Mouse (Mus musculus): ENCODE results near the gene Klhl21. TPM values are rescaled to one million over a fixed set of nuclear protein-coding genes. Genes with fewer than 3 reads are reported as not detected.
A peak's percentile ranks its signal among the peaks of the same experiment; 100 is the strongest.

The Klhl21 gene
- polyA plus RNA-seq, 1 experiment = 20.1 TPM

DNA sequence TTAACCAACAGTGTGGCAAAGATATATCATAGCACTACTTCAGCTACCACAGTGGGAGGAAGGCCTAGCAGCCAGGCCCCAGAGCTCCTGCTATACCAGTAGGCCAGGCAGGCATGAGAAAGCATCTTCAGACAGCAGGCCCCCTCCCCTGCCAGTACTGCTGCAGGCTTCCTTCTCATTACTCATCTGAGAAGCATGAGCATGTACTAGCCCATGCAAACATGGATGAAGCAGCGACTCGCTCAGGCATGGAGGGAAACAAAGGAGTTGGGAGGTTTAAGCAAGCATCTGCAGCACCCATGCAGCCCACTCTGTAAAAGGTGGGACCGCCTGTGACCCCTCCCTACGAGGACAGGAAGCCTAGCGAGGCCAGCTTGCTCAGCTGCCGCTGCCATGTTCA is 10.5 kb downstream of the Klhl21 start:
- WGBS = 85% methylated on average over 6 of the region's 6 CpGs
- no peak for DNase-seq (ENCODE audit: low read depth in 1 of 2, low spot score in 2 of 2)
- no peaks in the 10 kb centered on the region for H3K4me1 ChIP-seq (ENCODE audit: control insufficient read depth, insufficient read depth, insufficient read length)
- H3K27ac ChIP-seq (ENCODE audit: insufficient read depth, low read length) = no peak overlapping the region
- H3K27me3 ChIP-seq (ENCODE audit: control insufficient read depth, insufficient read depth, low read length) = no peaks in the 10 kb centered on the region
- H3K36me3 ChIP-seq (ENCODE audit: control insufficient read depth, insufficient read depth, low read length) = peaks cover 27% of the 10 kb centered on the region
- TF ChIP-seq POLR2A (IDR thresholded peaks at IDR 0.05; ENCODE audit: low read depth, low read length) (no peak), CTCF (IDR thresholded peaks at IDR 0.05; ENCODE audit: extremely low read depth, insufficient read depth, insufficient read length, insufficient replicate concordance) (no peak)
- H3K4me3 ChIP-seq (ENCODE audit: extremely low read depth, insufficient read depth, insufficient read length) = no peak overlapping the region

DNA sequence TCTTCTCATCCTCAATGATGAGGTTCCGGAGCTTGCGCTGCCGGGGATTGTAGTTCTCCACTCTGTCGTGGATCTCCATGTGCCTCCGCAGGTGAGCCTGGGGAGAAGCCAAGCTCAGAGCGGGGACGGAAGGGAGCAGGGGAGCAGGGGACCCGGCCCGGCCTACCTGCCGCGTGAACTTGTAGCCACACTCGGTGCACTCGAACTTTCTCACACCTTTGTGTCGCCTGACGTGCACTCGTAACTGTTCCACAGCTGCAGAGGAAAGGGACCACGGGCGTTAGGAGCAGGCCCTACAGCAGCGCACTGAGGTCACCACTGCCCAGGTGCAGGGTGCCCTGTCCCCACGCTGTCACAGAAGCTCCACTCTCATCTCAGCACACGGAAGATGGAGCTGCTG is 11.4 kb downstream of the Klhl21 start:
- no peak overlapping the region for H3K27ac ChIP-seq (ENCODE audit: insufficient read depth, low read length)
- H3K4me3 ChIP-seq (ENCODE audit: extremely low read depth, insufficient read depth, insufficient read length) = no peak overlapping the region
- peaks cover 23% of the 10 kb centered on the region for H3K36me3 ChIP-seq (ENCODE audit: control insufficient read depth, insufficient read depth, low read length)
- no peak for TF ChIP-seq CTCF (IDR thresholded peaks at IDR 0.05; ENCODE audit: extremely low read depth, insufficient read depth, insufficient read length, insufficient replicate concordance)
- no peak for TF ChIP-seq POLR2A (IDR thresholded peaks at IDR 0.05; ENCODE audit: low read depth, low read length)
- 90% methylated on average over 21 of the region's 21 CpGs for WGBS
- no peaks in the 10 kb centered on the region for H3K4me1 ChIP-seq (ENCODE audit: control insufficient read depth, insufficient read depth, insufficient read length)
- no peaks in the 10 kb centered on the region for H3K27me3 ChIP-seq (ENCODE audit: control insufficient read depth, insufficient read depth, low read length)
- DNase-seq (ENCODE audit: low read depth in 1 of 2, low spot score in 2 of 2) = no peak

DNA sequence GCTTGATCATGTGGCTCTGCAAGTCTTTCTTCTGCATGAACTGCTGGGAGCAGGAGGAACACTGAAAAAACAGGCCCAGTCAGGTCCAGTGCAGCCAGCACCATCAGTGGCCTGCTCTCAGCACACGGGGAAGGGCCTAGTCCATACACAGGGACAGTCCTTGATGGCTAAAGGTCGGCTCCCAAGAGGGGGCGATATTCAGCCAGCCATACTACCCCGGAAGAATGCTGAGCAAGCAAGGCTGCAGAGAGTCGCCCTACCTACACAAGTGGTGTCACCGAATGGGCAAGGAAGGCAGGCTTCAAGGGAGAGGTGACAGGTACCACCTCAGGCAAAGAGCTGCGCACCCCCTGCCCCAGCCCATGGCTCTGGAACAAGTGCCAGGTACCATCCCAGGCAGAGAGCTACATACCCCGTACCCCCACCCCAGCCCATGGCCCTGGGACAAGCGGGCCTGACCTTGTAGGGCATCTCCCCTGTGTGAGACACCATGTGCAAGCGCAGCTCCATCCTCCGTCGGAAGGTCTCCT is 13.0 kb downstream of the Klhl21 start:
- peaks cover 6% of the 10 kb centered on the region; the same call in 1 of the 2 replicates for H3K4me1 ChIP-seq (ENCODE audit: control insufficient read depth, insufficient read depth, insufficient read length)
- no peak overlapping the region for H3K27ac ChIP-seq (ENCODE audit: insufficient read depth, low read length)
- 87% methylated on average over 12 of the region's 12 CpGs for WGBS
- peaks cover 18% of the 10 kb centered on the region for H3K36me3 ChIP-seq (ENCODE audit: control insufficient read depth, insufficient read depth, low read length)
- no peak for TF ChIP-seq CTCF (IDR thresholded peaks at IDR 0.05; ENCODE audit: extremely low read depth, insufficient read depth, insufficient read length, insufficient replicate concordance)
- TF ChIP-seq POLR2A (IDR thresholded peaks at IDR 0.05; ENCODE audit: low read depth, low read length) = no peak
- no peaks in the 10 kb centered on the region for H3K27me3 ChIP-seq (ENCODE audit: control insufficient read depth, insufficient read depth, low read length)
- DNase-seq (ENCODE audit: low read depth in 1 of 2, low spot score in 2 of 2) = no peak
- H3K4me3 ChIP-seq (ENCODE audit: extremely low read depth, insufficient read depth, insufficient read length) = no peak overlapping the region

DNA sequence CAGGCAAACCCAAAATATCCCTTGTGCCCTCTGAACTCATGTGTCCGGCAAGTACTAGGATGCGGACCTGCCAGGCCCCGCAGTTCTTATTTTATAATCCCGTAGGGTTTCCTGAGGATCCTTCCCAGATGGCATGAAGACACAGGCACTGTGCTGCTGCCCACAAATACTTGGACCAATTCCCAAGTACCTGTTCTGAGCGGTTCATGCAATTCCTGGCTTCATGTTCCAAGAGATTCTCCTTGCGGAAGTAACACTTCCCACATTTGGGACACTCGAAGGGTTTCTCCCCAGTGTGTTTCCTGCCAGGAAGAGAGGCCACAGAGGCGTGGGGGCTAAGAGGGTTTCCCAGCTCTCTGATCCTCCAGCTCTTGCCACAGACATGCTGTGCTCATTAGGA is 13.9 kb downstream of the Klhl21 start:
- no peak for TF ChIP-seq CTCF (IDR thresholded peaks at IDR 0.05; ENCODE audit: extremely low read depth, insufficient read depth, insufficient read length, insufficient replicate concordance)
- no peak for TF ChIP-seq POLR2A (IDR thresholded peaks at IDR 0.05; ENCODE audit: low read depth, low read length)

DNA sequence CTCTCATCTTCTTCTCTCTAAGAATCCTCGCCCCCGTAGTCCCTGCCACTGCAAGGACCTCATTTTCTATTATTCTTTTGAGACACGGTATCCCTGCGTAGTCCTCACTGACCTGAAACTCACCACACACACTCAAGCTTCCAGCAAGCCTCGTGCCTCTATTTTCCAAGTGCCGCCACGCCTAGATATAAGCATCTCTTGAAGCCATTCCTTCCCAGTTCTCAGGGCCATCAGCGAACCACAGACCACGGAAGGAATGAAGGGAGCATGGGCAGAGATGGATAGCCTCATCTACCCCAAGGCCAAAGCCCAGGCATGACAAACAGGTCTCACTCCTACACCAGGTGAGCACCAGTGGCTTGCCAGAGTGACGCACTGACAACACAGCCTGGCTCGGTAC is 15.9 kb downstream of the Klhl21 start:
- no peak for TF ChIP-seq CTCF (IDR thresholded peaks at IDR 0.05; ENCODE audit: extremely low read depth, insufficient read depth, insufficient read length, insufficient replicate concordance)
- no peak for TF ChIP-seq POLR2A (IDR thresholded peaks at IDR 0.05; ENCODE audit: low read depth, low read length)
- 93% methylated on average over 11 of the region's 11 CpGs for WGBS
- H3K27me3 ChIP-seq (ENCODE audit: control insufficient read depth, insufficient read depth, low read length) = no peaks in the 10 kb centered on the region
- no peak overlapping the region for H3K4me3 ChIP-seq (ENCODE audit: extremely low read depth, insufficient read depth, insufficient read length)
- H3K4me1 ChIP-seq (ENCODE audit: control insufficient read depth, insufficient read depth, insufficient read length) = peaks cover 16% of the 10 kb centered on the region; the same call in 1 of the 2 replicates
- H3K36me3 ChIP-seq (ENCODE audit: control insufficient read depth, insufficient read depth, low read length) = peaks cover 16% of the 10 kb centered on the region
- DNase-seq (ENCODE audit: low read depth in 1 of 2, low spot score in 2 of 2) = no peak
- no peak overlapping the region for H3K27ac ChIP-seq (ENCODE audit: insufficient read depth, low read length)

More for the DNA sequence above, 13.9 kb downstream of the Klhl21 start:
- WGBS = 92% methylated on average over 8 of the region's 8 CpGs
- Histone ChIP-seq H3K27me3 (ENCODE audit: control insufficient read depth, insufficient read depth, low read length) (no peaks in the 10 kb centered on the region), H3K4me3 (ENCODE audit: extremely low read depth, insufficient read depth, insufficient read length) (no peak overlapping the region), H3K27ac (ENCODE audit: insufficient read depth, low read length) (no peak overlapping the region), H3K36me3 (ENCODE audit: control insufficient read depth, insufficient read depth, low read length) (peaks cover 18% of the 10 kb centered on the region), H3K4me1 (ENCODE audit: control insufficient read depth, insufficient read depth, insufficient read length) (peaks cover 11% of the 10 kb centered on the region; the same call in 1 of the 2 replicates)
- no peak for DNase-seq (ENCODE audit: low read depth in 1 of 2, low spot score in 2 of 2)

DNA sequence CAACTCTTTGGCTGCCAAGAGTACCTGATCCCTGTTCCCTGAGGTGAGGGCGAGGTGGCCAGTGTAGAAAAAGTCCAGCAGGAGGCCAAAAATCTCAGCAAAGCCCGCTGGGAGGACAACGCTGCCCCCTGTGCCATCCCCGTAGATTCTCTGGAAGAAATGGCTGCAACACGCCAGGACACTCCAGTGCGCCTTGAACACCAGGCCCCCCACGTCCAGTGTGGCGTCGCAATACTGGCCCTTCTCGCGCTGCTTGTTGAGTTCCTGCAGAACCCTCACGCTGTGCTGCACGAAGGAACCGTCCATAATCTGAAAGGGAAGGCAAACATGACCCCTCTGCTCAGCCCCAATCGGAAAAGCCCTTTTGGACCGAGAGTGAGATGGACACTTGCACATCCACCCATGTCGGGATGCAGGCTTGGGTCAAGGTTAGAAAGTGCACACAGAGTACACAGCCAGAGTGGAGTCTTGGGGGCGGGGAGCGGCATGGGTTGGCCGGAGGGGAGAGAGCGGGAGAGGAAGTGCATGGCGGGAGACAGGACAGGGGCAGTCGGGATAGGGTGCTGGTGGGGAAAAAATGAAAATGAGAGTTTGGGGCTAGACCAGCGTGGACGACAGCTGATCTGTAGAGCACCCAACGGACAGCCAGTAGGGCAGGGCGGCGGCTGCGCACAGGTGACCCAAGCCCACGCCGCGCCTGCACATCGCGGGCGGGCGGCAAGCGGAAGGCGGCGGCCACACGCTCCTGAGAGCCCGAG is 18.3 kb downstream of the Klhl21 start:
- Histone ChIP-seq H3K27ac (ENCODE audit: insufficient read depth, low read length) (peak overlapping the region; percentile 67), H3K4me1 (ENCODE audit: control insufficient read depth, insufficient read depth, insufficient read length) (peaks cover 16% of the 10 kb centered on the region; the same call in 1 of the 2 replicates)
- DNase-seq (ENCODE audit: low read depth in 1 of 2, low spot score in 2 of 2) = no peak

DNA sequence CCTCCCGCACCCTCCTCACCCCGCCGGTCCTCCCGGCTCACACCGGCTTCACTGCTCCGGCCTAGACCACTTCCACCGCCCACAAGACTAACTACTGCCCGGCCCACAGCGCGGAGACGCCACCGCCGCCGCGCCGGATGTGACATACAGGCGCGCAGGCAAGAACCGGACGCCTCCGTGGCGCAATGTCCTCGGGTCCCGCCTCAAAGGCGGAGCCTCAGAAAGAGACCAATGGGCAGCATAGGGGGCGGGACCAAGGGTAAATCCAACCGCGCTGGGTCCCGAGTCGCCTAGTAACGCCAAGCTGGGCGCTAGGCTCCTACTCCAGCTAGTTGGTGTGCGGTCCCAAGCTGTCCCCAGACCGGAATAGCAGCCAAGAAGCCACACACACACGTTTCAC is 18.9 kb downstream of the Klhl21 start, which contains the start of gene Zbtb48:
Zbtb48 (minus strand) TSS at position 148 of the 400 bp plus-strand sequence.
- no peak for TF ChIP-seq CTCF (IDR thresholded peaks at IDR 0.05; ENCODE audit: extremely low read depth, insufficient read depth, insufficient read length, insufficient replicate concordance)
- peak; percentile 46; the same call in 1 of the 2 replicates for TF ChIP-seq POLR2A (IDR thresholded peaks at IDR 0.05; ENCODE audit: low read depth, low read length)
- H3K4me3 ChIP-seq (ENCODE audit: extremely low read depth, insufficient read depth, insufficient read length) = peak within 1 kb of the TSS; percentile 87
- under 1% methylated on average over 35 of the region's 35 CpGs for WGBS
- H3K4me1 ChIP-seq (ENCODE audit: control insufficient read depth, insufficient read depth, insufficient read length) = peaks cover 16% of the 10 kb centered on the region; the same call in 1 of the 2 replicates
- peak; percentile 87 to 94 for DNase-seq (ENCODE audit: low read depth in 1 of 2, low spot score in 2 of 2)
- H3K27ac ChIP-seq (ENCODE audit: insufficient read depth, low read length) = peak within 1 kb of the TSS; percentile 67
- no peaks in the 10 kb centered on the region; the same call in 1 of the 2 replicates for H3K36me3 ChIP-seq (ENCODE audit: control insufficient read depth, insufficient read depth, low read length)
- no peaks in the 10 kb centered on the region for H3K27me3 ChIP-seq (ENCODE audit: control insufficient read depth, insufficient read depth, low read length)

More for the DNA sequence above, 18.3 kb downstream of the Klhl21 start:
- no peaks in the 10 kb centered on the region for H3K27me3 ChIP-seq (ENCODE audit: control insufficient read depth, insufficient read depth, low read length)
- H3K4me3 ChIP-seq (ENCODE audit: extremely low read depth, insufficient read depth, insufficient read length) = peak overlapping the region; percentile 87
- TF ChIP-seq CTCF (IDR thresholded peaks at IDR 0.05; ENCODE audit: extremely low read depth, insufficient read depth, insufficient read length, insufficient replicate concordance) (no peak), POLR2A (IDR thresholded peaks at IDR 0.05; ENCODE audit: low read depth, low read length) (no peak)
- H3K36me3 ChIP-seq (ENCODE audit: control insufficient read depth, insufficient read depth, low read length) = no peaks in the 10 kb centered on the region; the same call in 1 of the 2 replicates
- 6% methylated on average over 39 of the region's 41 CpGs for WGBS
